Mouse (Mus musculus) mouse embryonic stem cell (cell line): ENCODE data around the gene Mtx1.
"Not testable (repeated sequence)": the region's sequence is repeated elsewhere in the genome, so short reads cannot be mapped to it uniquely, and the experiment has no call there.

Experiments
- in situ Hi-C, 2 experiments: fragments of 300-500 bp; cut with MboI; formaldehyde crosslinking; loops; 1 replicate in 1 of 2; 3 replicates in 1 of 2; pipeline ENCODE4 v1.14.3; 2019 to 2020; ENCODE audit warnings: low sequenced_read_pairs in 2 of 2, low pct_unique_long_range_greater_than_20kb in 1 of 2, mixed read lengths in 1 of 2; ENCODE audit not compliant: unreplicated experiment in 1 of 2

Mtx1 gene

GRCm38 (mm10) chr3:89164506-89165267, 62.2 kb downstream of the Mtx1 start, which contains the start of gene Clk2:
Clk2 (plus strand) TSS chr3:89164795.
- in situ Hi-C loops, result no loop called here

GRCm38 (mm10) chr3:89163643-89164245, 63.1 kb downstream of the Mtx1 start:
- in situ Hi-C loops, result no loop called here

DNA sequence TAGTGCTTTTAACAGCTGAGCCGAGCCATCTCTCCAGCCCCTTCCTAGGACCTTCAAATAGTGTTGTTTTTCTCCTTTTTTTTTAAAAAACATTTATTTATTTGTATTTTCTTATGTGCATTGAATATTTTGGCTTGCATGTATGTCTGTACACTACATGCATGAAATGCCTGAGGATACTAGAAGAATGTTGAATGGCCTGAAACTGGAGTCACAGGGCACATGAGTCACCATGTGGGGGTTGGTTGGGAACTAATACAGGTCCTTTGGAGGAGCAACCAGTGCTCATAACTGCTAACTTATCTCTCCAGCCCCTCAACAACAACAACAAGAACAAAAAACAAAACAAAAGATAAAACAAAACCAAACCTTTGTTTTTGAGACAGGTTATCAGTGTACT, 63.8 kb downstream of the Mtx1 start:
- in situ Hi-C loops, result no loop called here

DNA sequence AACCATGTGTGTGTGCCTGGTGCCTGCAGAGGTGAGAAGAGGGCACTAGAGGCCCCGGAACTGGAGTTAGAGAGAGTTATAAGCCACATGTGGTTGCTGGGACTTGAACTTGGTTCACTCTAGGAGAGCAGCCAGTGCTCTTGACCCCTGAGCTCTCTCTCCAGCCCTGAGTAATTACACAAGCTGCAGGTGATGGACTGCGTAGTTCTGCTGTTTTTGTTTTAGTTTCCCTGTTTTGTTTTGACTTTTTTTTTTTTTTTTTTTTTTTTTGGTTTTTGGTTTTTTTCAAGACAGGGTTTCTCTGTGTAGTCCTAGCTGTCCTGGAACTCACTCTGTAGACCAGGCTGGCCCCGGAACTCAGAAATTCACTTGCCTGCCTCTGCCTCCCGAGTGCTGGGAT, 65.1 kb downstream of the Mtx1 start:
- in situ Hi-C loops, result no loop called here

DNA sequence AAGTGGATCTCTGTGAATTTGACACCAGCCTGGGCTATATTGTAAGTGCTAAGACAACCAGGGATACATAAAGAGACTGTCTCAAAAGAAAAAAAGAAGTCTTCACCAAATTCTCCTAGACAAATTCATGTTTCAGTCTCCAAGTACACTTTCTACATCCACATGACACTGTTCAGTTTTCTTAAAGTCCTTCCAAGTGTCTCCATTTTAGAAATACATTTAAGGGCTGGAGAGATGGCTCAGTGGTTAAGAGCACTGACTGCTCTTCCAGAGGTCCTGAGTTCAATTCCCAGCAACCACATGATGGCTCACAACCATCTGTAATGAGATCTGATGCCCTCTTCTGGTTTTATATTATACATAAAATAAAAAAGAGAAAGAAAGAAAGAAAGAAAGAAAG, 65.7 kb downstream of the Mtx1 start:
- in situ Hi-C loops, result not testable (repeated sequence)

DNA sequence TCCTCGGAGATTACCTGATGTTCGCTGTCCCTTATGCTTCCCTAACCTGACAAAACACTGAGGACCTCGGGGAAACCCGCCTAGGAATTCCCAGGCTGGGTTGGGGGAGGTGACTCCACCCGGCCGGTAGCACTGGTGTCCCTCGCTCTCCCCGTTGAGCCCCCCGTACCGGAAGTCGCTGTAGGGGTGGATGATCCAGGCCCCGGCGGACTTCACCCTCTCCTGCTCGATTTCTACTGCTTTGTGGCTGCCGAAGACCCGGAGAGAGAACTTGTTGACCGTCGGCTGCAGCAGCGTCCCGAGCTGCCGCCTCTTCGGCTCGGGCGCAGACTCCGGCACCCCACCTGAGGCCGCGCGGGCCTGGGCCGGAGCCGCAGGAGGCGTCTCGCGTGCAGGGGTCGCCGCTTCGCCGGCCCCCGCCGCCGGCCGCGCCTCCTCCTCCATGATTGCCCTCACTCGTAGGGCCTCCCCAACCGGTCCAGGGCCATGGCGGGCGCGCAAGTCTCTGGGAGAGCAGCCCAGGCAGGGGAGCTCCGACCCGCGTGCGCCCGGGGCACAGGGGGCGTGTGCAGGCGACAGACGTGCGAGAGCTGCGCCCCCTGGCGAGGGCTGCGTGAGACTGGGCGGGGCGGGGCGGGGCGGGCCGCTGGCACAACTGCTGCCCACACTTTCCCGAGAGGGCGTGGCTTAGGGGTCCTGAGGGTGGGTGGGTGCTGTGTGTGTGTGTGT, 67.1 kb downstream of the Mtx1 start, which contains the start of gene Hcn3:
Gene Hcn3, minus strand, starts transcription at position 581 of the 729 bp plus-strand sequence.
- in situ Hi-C loops, result no loop called here

GRCm38 (mm10) chr3:89159211-89159610, 67.7 kb downstream of the Mtx1 start:
- in situ Hi-C loops, result no loop called here
